Mouse (Mus musculus) cerebellum, adult 9-11 months (tissue): ENCODE results near the gene Prima1.

Source experiments
- DNase-seq: peaks from one replicate; pipeline ENCODE4 v3.0.0; 2022

Gene Prima1

DNA sequence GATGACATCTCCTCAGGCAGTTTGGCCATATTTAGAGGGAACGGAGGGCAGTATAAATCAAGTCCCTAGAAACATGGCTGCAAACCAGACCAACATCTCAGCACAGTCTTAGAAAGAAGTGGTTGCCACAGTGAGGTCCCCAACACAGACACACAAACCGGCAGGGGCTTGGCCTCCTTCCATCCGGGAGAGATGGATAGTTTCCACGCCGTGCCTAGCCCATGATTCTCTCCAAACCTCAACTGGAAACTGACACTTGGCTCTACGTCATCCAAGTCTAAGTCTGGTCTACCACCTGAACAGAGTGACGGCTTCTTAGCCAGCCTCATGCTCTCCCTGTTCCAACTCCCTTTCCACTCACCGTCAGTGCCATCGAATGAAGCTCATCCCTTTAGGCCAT, 18.3 kb downstream of the Prima1 start:
- no peak for DNase-seq

DNA sequence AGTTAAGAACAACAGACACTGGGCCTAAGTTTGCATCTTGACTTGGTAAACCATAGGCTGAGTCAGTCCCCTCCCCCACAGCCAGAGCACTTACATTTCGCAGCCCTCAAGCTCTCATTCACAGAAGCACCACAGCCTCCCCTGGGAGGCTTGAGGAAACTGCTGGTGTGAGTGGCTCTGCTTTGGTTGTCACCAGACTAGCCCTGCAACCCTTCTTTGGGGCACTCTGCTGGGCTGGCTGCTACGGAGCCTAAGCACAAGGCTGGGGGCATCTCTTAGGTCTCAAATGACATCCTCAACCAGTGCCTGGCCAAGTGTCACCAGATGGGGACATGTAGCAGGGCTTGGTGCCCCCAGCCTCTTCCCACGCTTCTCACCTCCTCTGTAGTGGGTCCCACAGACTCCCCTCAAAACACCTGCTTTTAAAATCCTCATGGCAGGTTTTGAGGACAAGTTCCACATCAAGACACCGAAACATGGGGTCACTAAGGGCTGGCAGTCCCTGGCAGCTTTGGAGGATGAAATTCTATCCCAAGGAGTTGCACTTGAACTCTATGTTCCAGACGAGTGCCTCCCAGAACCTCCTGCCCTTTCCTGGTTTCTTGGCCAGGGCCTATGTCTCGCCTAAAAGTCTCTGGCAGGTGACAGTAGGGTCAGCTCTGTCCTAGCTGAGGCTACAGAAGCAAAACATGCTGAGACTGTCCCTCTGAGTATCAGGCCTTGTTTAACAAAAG, 25.9 kb downstream of the Prima1 start:
- DNase-seq = no peak

DNA sequence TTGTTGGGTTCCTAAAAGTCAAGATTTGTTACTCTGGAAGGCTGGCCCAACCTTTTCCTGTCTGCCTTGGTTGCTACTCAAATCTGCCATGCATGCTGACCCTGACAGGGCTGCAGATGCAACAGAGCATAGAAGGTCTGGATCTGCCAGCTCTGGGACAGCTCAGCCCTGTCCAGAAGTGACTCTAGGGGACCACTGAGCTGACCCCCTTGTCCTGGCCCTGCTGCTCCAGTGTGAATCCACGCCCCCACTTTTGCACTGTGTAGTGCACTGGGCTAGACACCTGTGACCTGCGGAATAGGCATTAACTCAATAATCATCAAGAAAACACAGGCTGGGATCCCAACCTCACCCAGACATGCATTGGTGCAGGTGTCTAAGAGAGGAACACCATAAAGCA, 27.2 kb downstream of the Prima1 start:
- no peak for DNase-seq

DNA sequence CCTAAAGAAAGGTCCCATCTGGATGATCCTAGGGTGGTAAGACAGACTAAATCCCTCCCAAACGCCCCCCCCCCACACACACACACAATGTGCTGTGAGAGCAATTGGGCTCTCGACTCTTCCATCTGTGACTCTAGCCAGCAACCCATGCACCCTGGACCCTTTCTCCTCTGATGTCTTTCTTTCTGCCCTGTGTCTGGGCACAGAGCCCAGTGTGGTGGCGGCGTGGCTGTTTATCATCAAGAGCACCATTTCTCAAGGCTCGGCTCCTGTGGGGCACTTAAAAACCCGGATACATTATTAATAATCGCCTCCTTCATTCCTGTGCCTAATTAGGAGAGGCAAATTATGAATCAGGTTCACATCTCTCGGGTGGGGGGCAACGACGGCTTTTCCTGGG, 27.7 kb downstream of the Prima1 start:
- no peak for DNase-seq

DNA sequence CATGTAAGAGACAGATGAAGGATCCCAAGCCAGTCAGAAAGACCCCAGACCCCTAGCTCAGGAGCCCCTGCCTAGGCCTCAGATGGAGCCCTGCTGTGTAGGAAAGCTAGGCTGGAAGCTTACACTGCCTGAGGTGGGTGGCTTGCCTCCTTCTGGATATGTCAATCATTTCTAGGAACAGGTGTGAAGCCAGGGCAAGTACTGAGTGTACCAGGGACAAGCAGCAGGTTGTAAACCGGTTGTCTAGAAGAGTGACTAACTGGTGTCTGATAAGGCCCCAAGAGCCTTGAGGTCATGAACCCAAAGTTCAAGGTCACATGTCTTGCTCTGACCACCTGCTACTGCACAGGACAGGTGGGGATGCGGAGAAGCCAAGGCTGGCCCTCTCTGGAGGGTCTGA, 28.4 kb downstream of the Prima1 start:
- DNase-seq = no peak

DNA sequence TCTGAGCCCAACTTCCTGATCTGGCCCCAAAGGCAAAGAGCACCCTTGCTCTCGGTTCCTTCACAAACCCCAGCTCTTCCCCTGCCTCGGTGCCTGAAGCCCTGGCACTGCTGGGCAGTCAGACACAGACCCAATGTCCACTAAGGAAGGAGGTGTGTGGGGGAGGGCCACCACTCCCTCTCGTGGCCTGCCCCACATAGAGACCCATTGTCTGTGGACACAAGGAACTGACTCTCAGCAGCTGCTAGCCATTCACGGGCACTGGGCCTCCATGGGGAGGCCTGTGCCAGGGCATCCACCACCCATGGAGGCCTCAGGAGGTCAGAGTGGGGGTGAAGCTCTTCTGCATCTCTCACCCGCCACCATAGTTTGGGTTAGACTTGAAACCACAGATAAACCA, 30.9 kb downstream of the Prima1 start:
- DNase-seq = peak; percentile 32

DNA sequence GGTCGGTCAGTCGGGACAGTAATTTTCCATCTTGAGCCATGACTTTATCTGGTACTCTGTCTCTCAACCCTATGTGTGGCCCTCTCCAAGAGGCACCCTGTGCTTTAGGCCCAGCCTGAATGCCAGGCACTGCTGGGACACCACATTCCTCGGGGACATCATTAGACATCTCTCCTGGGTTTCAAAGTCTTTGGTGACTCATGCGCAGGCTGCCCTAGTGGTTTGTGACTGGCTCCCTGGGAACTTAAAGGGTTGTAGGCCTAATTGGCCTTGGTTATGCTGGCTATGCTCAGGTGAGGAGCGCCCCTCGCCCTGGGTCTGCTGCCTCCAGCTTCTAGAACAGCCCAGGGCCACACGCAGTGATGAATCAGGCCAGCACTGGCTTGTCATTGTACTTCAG, 32.4 kb downstream of the Prima1 start:
- no peak for DNase-seq

DNA sequence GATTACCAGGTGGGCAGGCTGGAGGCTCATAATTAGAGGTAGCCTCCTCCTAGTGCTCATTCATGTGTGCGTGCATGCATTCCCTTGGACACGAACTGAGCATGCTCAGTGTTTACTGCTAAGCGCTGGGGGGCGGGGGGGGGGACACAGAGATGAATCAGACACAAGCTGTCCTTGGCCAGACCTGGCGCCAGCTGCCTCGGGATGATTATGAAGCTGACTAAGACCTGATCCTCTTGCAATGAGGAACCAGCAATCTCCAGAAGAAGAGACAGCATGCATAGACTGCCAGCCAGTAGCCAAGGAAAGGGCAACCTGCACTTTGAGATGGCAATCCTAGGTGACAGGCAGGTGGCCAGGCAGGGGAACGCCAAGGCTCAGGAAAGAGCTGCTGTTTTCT, 36.4 kb downstream of the Prima1 start:
- DNase-seq = peak; percentile 66

DNA sequence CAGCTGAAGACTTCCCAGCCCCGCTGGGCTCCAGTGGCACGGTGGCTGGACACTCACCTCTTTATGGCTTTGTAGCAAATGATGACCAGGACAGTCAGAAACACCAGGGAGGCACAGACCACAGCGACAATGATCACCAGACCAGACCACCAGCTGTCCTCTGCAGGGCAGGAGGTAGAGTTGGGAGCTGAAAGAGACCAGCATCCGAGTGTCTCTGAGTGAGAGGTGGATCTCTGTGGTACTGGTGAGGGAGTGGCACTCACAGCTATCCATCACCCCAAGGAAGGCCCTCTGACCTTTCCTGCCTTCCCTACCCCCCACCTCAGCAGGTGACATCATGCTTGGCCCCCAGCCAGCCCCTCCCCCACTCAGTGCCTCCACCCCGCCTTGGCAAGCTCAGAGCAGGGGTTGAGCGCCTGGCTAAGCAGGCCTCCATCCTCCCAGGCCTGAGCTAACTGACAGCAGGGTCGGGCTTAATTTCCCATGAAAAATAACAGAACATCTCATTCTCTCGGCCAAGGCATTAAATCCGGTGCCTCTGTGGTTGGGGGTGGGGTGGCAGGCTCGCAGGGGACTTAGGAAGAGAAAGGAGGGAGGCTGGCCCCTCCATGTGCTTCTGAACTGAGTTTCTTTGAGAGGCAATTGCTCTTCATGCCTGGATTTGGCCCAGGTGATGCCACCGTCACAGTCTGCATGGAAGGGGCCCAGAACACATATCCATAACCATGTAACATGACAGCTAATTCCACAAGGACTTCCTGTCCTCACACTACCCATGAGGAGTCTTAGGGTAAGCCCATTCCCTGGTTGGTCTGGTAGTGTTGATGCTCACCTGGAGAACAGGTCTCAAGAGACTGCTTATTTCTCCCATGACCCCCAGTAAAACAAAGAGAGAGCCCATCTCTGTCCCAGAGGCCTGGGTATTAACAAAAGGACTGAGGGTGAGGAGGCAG, 39.1 kb downstream of the Prima1 start:
- peak; percentile 28 for DNase-seq

DNA sequence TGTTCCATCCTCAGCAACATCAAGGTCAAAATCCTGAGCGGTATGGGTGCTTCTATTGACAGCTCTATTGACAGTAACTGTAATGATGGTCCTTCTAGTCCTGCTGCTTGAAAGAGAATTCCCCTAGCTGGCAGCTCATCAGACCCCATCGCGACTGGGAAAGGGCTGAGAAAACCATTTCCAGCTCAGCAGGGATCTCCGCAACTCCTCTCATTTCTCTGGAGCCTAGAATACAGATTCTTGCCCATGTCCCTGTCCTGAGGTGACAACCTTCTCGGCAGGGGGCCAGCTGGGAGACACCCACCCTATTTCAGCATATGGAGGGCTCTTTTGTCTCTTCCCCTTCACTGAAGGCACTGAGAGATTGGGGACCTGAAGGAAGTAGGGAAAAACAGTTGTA, 49.0 kb downstream of the Prima1 start:
- no peak for DNase-seq

DNA sequence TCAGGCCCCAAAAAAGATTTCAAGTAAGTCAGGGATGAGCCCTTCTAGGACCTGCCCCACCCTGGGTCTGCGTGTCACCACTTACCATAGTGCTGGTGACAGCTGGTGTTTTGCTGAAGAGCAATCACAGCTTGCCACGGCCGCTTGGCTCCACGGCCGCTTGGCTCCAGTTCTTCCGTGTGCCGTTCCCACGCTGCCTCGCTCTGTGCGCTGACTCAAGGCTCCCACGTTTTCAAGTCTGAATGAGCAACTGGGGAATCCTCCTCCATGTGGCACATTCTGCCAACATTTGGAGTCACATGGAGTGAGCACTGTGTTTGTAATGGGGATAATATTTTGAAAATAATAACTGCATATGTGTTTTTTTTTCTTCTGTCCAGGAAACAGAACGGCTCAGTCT, 52.2 kb downstream of the Prima1 start:
- peak; percentile 46 for DNase-seq

DNA sequence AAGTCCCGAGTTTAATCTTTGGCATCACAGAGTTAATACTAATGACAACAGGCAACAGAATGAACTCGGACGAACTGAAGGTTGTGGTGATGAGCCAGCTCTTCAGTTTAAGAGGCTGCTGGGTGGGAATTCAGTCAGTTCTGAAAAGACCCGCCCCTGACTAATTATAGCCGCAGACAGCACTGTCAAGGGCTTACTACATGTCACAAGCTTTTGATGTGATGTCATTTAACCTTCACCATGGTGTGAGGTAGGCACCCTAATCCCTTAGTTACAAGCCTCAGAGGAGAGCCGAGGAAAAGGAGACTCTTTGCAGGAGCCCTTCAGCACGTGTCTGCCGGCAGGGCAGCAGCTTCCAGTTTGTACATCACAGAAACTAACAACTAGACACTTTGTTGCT, 53.7 kb downstream of the Prima1 start:
- DNase-seq = no peak

DNA sequence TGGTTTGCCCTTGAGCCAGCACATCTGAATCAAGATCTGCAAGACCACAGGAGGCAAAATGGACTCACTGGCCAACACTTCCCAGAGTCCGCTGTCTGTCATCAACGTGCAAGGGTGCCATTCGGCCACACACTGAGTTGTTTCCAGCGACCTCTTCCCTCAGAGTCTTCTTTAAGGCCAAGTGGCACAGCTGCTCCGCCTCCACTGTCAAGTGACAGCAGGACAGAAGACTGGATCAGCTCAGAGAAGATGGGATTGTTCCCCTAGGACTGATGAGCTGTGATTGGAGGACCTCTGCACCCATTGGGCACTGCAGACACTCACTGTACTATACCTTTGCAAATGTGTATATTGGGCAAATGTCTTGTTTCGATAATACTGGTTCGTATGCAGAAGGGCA, 54.9 kb downstream of the Prima1 start:
- no peak for DNase-seq

DNA sequence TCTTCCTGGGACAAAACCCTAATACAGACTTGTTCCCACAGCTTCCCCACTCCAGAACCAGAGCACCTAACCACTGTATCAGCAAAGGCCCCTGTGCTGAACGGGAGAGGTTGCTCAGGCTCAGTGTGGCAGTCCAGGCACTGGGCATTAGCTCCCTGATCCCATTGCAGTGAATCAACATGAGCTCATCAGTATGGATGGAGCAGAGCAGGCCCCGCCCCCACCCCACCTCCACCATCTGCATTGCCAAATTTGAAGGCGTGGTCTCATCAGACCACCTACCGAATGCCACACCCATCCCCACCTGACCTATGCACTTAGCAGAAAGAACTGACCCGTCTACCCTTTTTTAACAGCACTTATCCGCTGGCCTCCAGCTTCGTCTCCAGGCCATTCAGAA, 58.9 kb downstream of the Prima1 start:
- DNase-seq = no peak

DNA sequence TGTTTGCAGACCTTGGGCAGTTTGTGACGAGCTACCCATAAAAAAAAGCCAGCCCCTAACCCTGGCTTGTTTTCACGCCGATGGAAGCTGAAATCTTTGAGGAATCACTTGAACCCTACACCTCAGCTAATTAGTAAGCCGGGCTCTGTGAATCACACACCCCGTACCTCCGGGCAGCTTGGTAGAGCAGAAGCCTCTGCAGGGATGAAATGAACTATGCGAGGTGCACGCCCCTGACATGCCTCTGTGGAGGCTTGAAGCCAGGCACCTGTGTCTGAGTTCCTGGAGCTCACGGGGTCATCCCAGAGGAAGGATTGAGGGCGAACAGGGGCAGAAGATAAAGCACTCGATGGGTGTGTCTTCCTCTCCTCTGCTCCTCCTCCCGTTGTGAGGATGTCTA, 73.1 kb downstream of the Prima1 start:
- DNase-seq = no peak

DNA sequence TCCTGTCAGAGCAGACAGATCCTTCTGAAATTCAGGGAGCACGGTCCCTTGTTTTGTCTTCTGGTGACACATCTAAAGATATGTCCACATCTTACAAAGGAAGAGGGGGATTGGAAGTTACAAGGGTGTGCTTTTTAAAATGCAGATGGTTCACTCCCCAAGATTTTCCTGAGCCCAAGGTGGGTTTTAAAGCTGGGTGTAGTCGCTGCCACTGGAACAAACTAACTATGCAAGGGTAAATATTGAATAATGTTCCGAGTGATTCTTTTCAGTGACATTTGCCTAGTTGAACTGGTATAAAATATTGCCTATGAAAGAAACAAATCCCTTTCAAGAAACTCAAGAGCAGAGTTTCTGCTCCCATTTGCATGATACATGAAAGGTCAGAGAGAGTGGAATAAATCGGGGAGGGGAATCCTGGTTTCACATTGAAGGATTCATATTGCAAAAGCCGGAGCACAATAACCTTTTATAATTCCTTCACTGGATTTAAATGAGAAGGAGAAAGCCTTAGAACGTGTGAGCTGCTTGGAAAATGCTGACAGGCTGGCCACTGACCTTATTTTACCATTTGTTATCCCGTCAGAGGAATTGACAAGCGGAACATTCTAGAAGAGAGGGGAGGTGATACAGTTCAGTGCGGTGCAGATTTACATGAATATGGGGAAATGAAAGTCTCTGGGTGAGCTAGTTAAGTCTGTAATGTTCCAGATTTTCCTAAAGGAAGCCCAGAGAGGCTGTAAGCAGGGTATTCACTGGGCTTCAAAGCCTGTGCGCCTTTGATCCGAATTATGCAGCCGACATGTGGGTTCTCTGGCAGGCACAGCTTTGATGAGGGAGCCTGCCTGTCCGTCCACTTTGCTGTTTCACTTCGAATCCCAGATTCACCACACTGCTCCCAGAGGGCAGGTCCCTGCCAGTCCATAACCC, 77.6 kb downstream of the Prima1 start:
- DNase-seq = no peak

DNA sequence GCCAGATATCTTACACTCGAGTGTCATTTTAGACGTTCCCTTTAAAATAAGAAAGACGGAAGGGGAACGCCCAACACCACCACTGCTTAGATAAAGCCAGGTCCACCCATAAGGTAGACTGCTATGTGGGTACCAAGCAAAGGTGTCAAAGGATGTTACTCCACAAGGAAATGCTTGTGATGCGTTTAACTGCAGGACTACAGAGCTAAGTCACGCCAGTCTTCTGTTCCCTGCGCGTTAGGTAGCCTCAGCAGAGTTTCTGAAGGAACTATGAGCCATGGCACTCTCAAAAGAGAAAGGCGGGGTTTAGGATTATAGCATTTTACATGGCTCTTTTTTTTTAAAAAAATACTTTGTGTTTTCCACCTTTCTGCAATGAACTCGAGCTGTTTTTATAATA, 78.4 kb downstream of the Prima1 start:
- DNase-seq = no peak

DNA sequence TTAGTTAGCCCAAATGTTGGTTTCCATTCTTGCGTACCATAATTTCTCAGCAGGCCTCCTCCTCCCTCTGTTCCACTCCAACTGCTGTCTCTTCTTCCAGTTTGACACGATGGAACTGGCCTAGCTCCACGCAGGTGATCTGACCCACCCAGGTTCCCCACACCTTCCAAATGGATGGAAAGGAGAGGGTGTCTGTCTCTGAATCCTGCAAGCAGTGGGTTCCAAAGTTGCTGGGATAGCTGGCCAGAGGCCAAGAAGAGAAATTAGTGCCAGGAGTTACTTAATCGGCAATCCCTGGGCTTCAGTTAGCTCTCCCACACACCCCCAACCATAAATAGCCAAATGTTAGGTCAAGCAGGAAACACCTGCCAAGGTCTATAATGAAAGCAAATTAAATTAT, 81.2 kb downstream of the Prima1 start:
- DNase-seq = no peak

DNA sequence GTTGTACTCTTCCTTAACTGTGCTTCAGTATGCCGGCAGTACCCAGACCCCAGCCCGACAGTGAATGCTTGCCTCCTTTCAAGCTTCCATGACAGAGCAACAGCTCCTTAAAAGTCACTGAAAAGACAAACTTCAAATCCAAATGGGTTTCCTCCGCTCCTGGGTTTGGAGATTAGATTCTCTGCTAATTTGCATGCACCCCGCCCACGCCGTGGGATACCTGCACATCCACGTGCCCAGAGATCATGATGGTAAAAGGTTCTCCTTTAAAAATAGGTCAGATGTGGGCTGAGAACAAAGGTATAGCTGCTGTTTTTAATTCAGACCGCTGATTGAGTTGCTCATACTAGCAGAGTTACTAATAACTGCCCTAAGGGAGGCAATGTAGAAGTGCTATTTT, 82.9 kb downstream of the Prima1 start:
- DNase-seq = no peak

DNA sequence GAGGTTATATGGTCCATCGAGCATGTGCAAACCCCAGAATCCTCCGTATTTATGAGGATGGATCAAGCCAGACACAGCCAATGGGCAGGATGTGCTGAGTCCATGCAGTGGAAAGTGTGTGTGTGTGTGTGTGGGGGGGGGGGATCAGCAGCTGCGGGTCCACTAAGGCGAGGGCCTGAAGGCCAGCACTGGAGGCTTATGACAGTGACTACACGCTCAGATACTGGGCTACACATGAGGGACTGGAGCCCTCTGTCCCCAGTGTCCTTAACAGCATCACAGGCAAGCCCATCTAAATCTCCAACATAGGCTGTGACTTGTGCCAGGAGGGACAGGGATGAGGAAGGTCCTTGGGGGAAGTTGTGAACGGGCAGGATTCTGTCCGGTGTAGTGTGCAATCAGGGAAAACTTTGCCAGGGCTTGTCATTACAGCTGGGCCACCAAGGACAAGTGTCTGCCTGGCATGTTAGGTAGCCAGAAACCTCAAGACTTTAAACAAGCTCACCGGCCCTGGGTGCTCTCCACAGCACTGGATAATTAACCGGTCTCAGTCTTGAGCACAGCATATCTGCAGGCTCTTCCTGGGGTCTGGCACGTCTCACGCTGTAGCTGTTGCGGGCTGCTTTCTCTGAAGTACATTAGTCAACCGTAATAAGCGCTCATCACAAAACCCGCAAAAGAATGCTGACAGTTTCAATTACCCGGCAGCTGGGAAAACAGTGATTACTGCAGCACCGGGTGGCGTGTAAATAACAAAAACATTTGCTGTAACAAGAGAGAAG, 84.6 kb downstream of the Prima1 start:
- DNase-seq = no peak

DNA sequence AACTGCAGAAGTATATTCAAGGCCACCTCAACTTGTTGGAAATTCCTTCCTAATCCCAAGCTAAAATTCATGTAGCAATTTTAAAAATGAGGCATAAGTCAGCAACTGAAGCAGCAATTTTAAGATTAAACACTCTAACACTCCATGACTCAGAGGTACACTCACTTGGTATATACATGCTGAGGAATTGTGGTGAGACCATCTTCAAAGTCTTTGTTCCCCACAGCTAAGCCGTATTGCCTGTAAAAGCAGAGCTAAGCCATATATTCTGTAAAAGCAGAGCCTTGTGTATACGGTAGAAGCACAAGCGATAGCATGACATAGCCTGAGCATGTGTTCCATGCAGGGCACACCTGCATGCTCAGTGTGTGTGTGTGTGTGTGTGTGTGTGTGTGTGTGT, 86.5 kb downstream of the Prima1 start:
- no peak for DNase-seq

DNA sequence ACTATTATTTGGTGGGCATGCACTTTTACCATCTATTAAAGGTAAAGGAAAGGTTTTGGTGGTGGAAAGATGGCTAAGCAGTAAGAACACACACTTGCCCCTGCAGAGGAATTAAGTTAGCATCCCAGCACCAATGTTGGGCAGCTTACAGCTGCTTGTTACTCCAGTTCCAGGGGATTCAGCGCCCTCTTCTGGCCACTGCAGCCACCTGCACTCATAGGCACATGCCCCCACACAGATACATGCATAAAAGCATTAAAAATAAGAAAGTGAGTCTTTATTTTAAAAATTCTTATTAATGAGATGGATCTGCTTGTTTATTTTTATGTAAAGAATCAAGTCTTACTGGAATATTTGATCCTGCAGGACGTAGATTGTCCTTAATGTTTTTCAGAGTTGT, 87.0 kb downstream of the Prima1 start:
- no peak for DNase-seq
